Mouse (Mus musculus): Measurements from ENCODE around the gene Manba.

DNA sequence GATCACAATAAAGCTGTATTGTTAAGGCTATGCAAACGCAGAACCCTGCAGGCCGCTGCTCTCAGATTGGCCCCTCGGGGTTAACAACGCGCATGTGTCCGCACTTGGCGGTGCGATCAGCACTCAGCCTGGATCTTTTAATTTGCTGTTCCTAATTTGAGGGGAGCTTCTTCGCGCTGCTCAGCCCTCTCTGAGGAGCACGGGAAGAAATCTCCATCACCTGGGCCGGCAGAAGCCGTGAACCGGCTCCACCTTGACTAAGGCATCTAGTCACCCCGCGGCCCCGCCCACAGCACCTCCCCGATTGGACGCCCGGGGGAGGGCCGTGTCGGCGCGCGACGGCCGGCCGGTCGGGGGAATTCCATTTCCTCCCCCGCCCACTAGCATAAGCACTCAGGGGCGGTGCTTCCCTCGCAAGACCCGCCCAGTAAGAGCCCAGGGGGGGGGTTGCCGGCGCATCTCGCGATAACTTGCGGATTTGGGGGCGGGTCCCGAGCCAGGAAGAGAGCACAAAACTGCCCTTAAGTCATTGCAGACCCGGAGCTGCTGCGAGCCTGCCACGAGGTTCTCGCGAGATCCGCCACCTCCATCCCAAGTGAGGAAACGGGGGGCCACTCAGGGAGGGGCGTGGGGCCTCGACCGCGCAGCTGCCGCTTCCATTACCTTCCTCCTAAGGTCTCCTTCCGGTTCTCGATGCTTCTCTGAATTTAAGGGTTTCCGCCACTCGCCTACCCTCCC, 47.5 kb upstream of the Manba start, which contains the start of gene Ube2d3:
- TF ChIP-seq POLR2A (IDR thresholded peaks at IDR 0.05; ENCODE audit: insufficient read length, low read depth) (peak; percentile 52), REST (IDR thresholded peaks at IDR 0.05; ENCODE audit: insufficient read depth, insufficient read length) (no peak)
